Mouse (Mus musculus) limb, embryonic 14.5 days (tissue): ENCODE data around the gene Mak. TPM values are rescaled to one million over a fixed set of nuclear protein-coding genes. Genes with fewer than 3 reads are reported as not detected.

Experiments
- ATAC-seq: fragments of 200-750 bp; cut with Nextera tagmentation; 2 replicates; pipeline ENCODE4 v1.8.0; 2017; ENCODE audit warnings: low read depth, moderate number of reproducible peaks, moderate TSS enrichment; ENCODE audit not compliant: low FRiP score
- DNase-seq: peaks from one replicate; pipeline ENCODE4 v3.0.0-alpha.2; 2015; ENCODE audit warnings: low spot score
- H3K27ac ChIP-seq: fragments of 300-500 bp; sonication (generic); replicated peaks from 2 replicates; pipeline ENCODE4 v1.5.1; 2014; ENCODE audit warnings: low read depth, mild to moderate bottlenecking, low read length, moderate library complexity, mixed read lengths
- H3K27me3 ChIP-seq: fragments of 300-500 bp; sonication (generic); 2 replicates; pipeline ENCODE4 v1.6.1; 2014; ENCODE audit warnings: low read length, mixed read lengths; ENCODE audit not compliant: control insufficient read depth, insufficient read depth
- H3K36me3 ChIP-seq: fragments of 300-500 bp; sonication (generic); 2 replicates; pipeline ENCODE4 v1.6.1; 2014; ENCODE audit warnings: mild to moderate bottlenecking, low read length, moderate library complexity, mixed read lengths; ENCODE audit not compliant: control insufficient read depth, insufficient read depth
- H3K4me1 ChIP-seq: fragments of 300-500 bp; sonication (generic); 2 replicates; pipeline ENCODE4 v1.6.1; 2014; ENCODE audit warnings: antibody characterized with exemption, low read length, mixed read lengths; ENCODE audit not compliant: control insufficient read depth, insufficient read depth
- H3K4me2 ChIP-seq: fragments of 300-500 bp; sonication (generic); replicated peaks from 2 replicates; pipeline ENCODE4 v1.6.1; 2014; ENCODE audit warnings: low read depth, mild to moderate bottlenecking, low read length, moderate library complexity; ENCODE audit not compliant: severe bottlenecking
- H3K4me3 ChIP-seq: fragments of 300-500 bp; sonication (generic); replicated peaks from 2 replicates; pipeline ENCODE4 v1.5.1; 2014; ENCODE audit warnings: low read length
- H3K9ac ChIP-seq: fragments of 300-500 bp; sonication (generic); 2 replicates; pipeline ENCODE4 v1.6.1; 2014; ENCODE audit warnings: mild to moderate bottlenecking, low read depth, low read length, moderate library complexity; ENCODE audit not compliant: severe bottlenecking
- H3K9me3 ChIP-seq: fragments of 300-500 bp; sonication (generic); 2 replicates; pipeline ENCODE4 v1.6.1; 2016; ENCODE audit warnings: low read length; ENCODE audit not compliant: control insufficient read depth
- POLR2A ChIP-seq: fragments of 200-500 bp; IDR thresholded peaks from 2 replicates; pipeline ENCODE4 v1.8.0; 2012; ENCODE audit warnings: inconsistent platforms, mild to moderate bottlenecking, moderate library complexity, borderline replicate concordance; ENCODE audit not compliant: insufficient read depth, insufficient read length; ENCODE audit errors: extremely low read depth
- whole genome bisulfite sequencing: fragments of 180-500 bp; shearing (Covaris S2); extraction: QIAGEN DNeasy Blood & Tissue Kit; methylation state at CpG from one replicate; pipeline ENCODE4 v1.1.7; 2014; 5-methylcytosine and 5-hydroxymethylcytosine counted together
- polyA plus RNA-seq, 2 experiments: library from polyadenylated mRNA; depleted of rRNA in 1 of 2; stranded (reverse) in 1 of 2; unstranded in 1 of 2; fragments of >200 nt; fragmentation: Nextera tagmentation in 1 of 2; extraction: Ambion mirVana in 1 of 2; gene quantifications; 2 replicates each; pipeline versions ENCODE4 v1.2.1 to v1.2.3; 2012 to 2014

Gene Mak
- polyA plus RNA-seq, 2 experiments = 0.23 to 0.64 TPM

DNA sequence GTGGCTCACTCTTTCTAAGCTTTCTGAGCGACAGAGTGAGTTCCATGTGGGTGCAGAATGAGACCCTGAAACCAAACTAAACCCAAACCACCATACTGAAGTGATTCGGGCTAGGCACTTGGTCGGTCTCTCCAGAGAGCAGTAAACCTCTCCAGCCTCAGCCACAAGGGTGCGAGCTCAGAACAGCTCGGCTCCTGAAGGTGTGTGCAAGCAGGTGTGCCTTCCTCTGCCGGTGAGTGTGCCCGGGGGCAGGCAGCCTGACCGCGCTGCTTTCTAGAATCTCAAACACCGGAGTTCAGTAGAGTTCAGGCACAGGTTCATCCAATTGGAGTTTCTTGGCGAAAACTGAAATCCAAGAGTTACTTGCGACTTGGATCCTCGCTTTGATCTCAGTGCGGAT lies 34.4 kb upstream of the Mak start, which contains the start of gene Sycp2l:
Sycp2l (plus strand) TSS at position 368 of the 400 bp plus-strand sequence.
- Histone ChIP-seq H3K27me3 (peaks cover 9% of the 10 kb centered on the region; the same call in 1 of the 2 replicates), H3K4me3 (no peak within 1 kb of the TSS), H3K36me3 (no peaks in the 10 kb centered on the region), H3K9me3 (no peaks in the 10 kb centered on the region), H3K4me2 (peak within 1 kb of the TSS; percentile 21; the same call in 1 of the 2 replicates), H3K4me1 (no peaks in the 10 kb centered on the region), H3K27ac (no peak within 1 kb of the TSS), H3K9ac (no peak within 1 kb of the TSS)
- WGBS = 14% methylated on average over 14 of the region's 14 CpGs
- DNase-seq (no peak), ATAC-seq (no peak)
- no peak for TF ChIP-seq POLR2A

- H3K27me3 ChIP-seq = peaks cover 9% of the 10 kb centered on the region; the same call in 1 of the 2 replicates
- H3K4me1 ChIP-seq = no peaks in the 10 kb centered on the region
- ATAC-seq (no peak), DNase-seq (no peak)
- 73% methylated on average over 3 of the region's 3 CpGs for WGBS
- H3K4me2 ChIP-seq = no peak within 1 kb of the TSS
- no peak within 1 kb of the TSS for H3K27ac ChIP-seq
- H3K4me3 ChIP-seq = no peak within 1 kb of the TSS
- no peaks in the 10 kb centered on the region for H3K36me3 ChIP-seq
- H3K9ac ChIP-seq = no peak within 1 kb of the TSS
- no peak for TF ChIP-seq POLR2A
- no peaks in the 10 kb centered on the region for H3K9me3 ChIP-seq
These were observed 31.4 kb upstream of the Mak start, which contains the start of gene Gcm2 for GRCm38 (mm10) chr13:41110935-41111334. Gene Gcm2, minus strand, starts transcription at chr13:41111035.

DNA sequence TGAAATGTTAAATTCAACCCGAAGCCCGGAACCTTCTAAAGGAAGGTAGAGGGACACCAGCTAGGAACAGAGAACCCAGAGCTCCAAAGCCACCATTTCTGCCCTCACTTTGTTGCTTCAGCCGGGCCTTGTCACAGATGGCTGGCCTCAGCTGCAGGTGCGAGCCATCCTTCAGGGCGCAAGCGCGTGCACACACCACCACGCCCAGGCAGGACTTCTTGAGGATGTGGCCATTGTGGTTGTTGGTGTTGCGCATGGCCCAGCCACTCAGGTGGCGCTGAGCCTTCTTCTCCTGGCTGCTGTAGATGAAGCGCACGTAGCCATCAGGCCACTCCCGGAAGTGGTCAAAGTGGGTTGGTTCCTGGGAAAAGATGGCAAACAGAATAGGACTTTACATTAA lies 26.0 kb upstream of the Mak start:
- H3K9ac ChIP-seq = no peak overlapping the region
- H3K4me3 ChIP-seq = no peak overlapping the region
- no peaks in the 10 kb centered on the region for H3K27me3 ChIP-seq

GRCm38 (mm10) chr13:41103841-41104525 lies 24.5 kb upstream of the Mak start:
- DNase-seq (no peak), ATAC-seq (no peak)
- WGBS = 73% methylated on average over 12 of the region's 12 CpGs
- H3K4me1 ChIP-seq = no peaks in the 10 kb centered on the region
- no peak overlapping the region for H3K4me2 ChIP-seq
- H3K9ac ChIP-seq = no peak overlapping the region
- no peaks in the 10 kb centered on the region for H3K9me3 ChIP-seq
- no peak overlapping the region for H3K4me3 ChIP-seq
- no peaks in the 10 kb centered on the region for H3K36me3 ChIP-seq
- H3K27ac ChIP-seq = no peak overlapping the region
- H3K27me3 ChIP-seq = no peaks in the 10 kb centered on the region
- TF ChIP-seq POLR2A = no peak

More for the DNA sequence above, 26.0 kb upstream of the Mak start:
- no peak overlapping the region for H3K4me2 ChIP-seq
- no peaks in the 10 kb centered on the region for H3K9me3 ChIP-seq
- no peak for TF ChIP-seq POLR2A
- no peak for ATAC-seq
- DNase-seq = no peak
- no peaks in the 10 kb centered on the region for H3K4me1 ChIP-seq
- no peaks in the 10 kb centered on the region for H3K36me3 ChIP-seq
- H3K27ac ChIP-seq = no peak overlapping the region
- WGBS = 88% methylated on average over 13 of the region's 13 CpGs

- no peak for TF ChIP-seq POLR2A
- no peaks in the 10 kb centered on the region for H3K36me3 ChIP-seq
- no peak overlapping the region for H3K4me3 ChIP-seq
- H3K9me3 ChIP-seq = no peaks in the 10 kb centered on the region
- no peak overlapping the region for H3K27ac ChIP-seq
- H3K9ac ChIP-seq = no peak overlapping the region
- DNase-seq = no peak
- ATAC-seq = no peak
- 90% methylated on average over 2 of the region's 2 CpGs for WGBS
- H3K27me3 ChIP-seq = no peaks in the 10 kb centered on the region
- H3K4me2 ChIP-seq = no peak overlapping the region
- no peaks in the 10 kb centered on the region for H3K4me1 ChIP-seq
These were observed 20.5 kb upstream of the Mak start for GRCm38 (mm10) chr13:41100031-41100430.

- Histone ChIP-seq H3K4me3 (no peak overlapping the region), H3K9ac (no peak overlapping the region), H3K4me2 (no peak overlapping the region), H3K27ac (no peak overlapping the region), H3K27me3 (no peaks in the 10 kb centered on the region), H3K9me3 (no peaks in the 10 kb centered on the region), H3K36me3 (no peaks in the 10 kb centered on the region), H3K4me1 (no peaks in the 10 kb centered on the region)
- DNase-seq (no peak), ATAC-seq (no peak)
- 87% methylated on average over 15 of the region's 15 CpGs for WGBS
- TF ChIP-seq POLR2A = no peak
These were observed 18.8 kb upstream of the Mak start for GRCm38 (mm10) chr13:41098325-41098724.
